Mouse (Mus musculus) midbrain, embryonic 13.5 days (tissue): ENCODE measurements around the gene Slc25a36. TPM values are rescaled to one million over a fixed set of nuclear protein-coding genes. Genes with fewer than 3 reads are reported as not detected.

Source experiments
- polyA plus RNA-seq: library from polyadenylated mRNA; unstranded; fragments of >200 nt; fragmentation: Nextera tagmentation; extraction: Ambion mirVana; gene quantifications from 2 replicates; pipeline ENCODE4 v1.2.1, GENCODE M21; 2015

The Slc25a36 gene
- polyA plus RNA-seq, 1 experiment from 2014 or later, result 74.5 TPM

Other genes with a start within 250 kb of the Slc25a36 start
- 63.6 and 70.7 TPM in 2 replicates for gene Pxylp1, start 218.5 kb downstream of the Slc25a36 start, polyA plus RNA-seq
- 64.2 and 64.9 TPM in 2 replicates for gene Spsb4, start 92.3 kb downstream of the Slc25a36 start, polyA plus RNA-seq